Mouse (Mus musculus): ENCODE results near the gene Olfr1257. TPM values are rescaled to one million over a fixed set of nuclear protein-coding genes. Genes with fewer than 3 reads are reported as not detected.

Olfr1257 gene
- total RNA-seq (2023): not detected in 2 replicates

GRCm38 (mm10) chr2:89878137-89878536 is at the start of gene Olfr1257:
Gene Olfr1257, plus strand, starts transcription at chr2:89878437.

DNA sequence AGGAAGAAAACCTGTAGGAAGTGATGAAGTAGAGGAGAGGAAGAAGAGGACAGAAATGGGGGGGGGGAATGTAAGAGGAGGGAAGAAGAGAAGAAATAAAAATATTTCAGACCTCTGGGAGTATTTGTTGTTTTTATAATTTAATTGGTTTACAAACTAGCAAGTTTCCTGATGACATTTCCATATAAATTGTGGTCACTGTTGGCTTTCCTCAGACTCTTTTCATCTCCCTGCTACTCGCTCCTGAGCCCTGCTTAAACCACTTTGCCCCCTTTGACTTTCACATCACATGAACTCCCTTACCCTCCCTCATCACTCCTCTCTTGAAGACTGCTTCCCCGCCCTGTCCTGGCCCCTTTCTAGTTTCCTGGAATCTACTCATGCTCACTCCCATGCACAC is 36.8 kb upstream of the Olfr1257 start, which contains the start of gene Olfr1256:
Olfr1256 (minus strand) TSS at position 101 of the 400 bp plus-strand sequence.

GRCm38 (mm10) chr2:89848105-89848504 is 30.1 kb upstream of the Olfr1257 start, which contains the start of gene Olfr48:
Gene Olfr48, minus strand, starts transcription at chr2:89848205.

GRCm38 (mm10) chr2:89927009-89927408 is 48.8 kb downstream of the Olfr1257 start, which contains the start of gene Olfr1258:
Gene Olfr1258, plus strand, starts transcription at chr2:89927309.

Other genes with a start within 250 kb of the Olfr1257 start
- not detected in 2 replicates for gene Olfr1249, start 243.5 kb upstream of the Olfr1257 start, total RNA-seq (2023)
- not detected in 2 replicates for gene Olfr1250, start 217.0 kb upstream of the Olfr1257 start, total RNA-seq (2023)
- gene Olfr1251, start 206.5 kb upstream of the Olfr1257 start, total RNA-seq (2023): not detected in 2 replicates
- not detected in 2 replicates for gene Olfr1252, start 153.4 kb upstream of the Olfr1257 start, total RNA-seq (2023)
- gene Olfr1253, start 121.3 kb upstream of the Olfr1257 start, total RNA-seq (2023): not detected in 2 replicates
- gene Olfr1254, start 84.8 kb upstream of the Olfr1257 start, total RNA-seq (2023): not detected in 2 replicates
- gene Olfr1255, start 66.4 kb upstream of the Olfr1257 start, total RNA-seq (2023): not detected in 2 replicates
- gene Olfr1256, start 36.9 kb upstream of the Olfr1257 start, total RNA-seq (2023): not detected in 2 replicates
- gene Olfr48, start 30.2 kb upstream of the Olfr1257 start, total RNA-seq (2023): not detected in 2 replicates
- not detected in 2 replicates for gene Olfr1258, start 48.9 kb downstream of the Olfr1257 start, total RNA-seq (2023)
- gene Olfr1259, start 70.2 kb downstream of the Olfr1257 start, total RNA-seq (2023): not detected in 2 replicates
- not detected in 2 replicates for gene Olfr1260, start 95.9 kb downstream of the Olfr1257 start, total RNA-seq (2023)
- gene Olfr1261, start 112.8 kb downstream of the Olfr1257 start, total RNA-seq (2023): not detected in 2 replicates
- gene Olfr1262, start 121.7 kb downstream of the Olfr1257 start, total RNA-seq (2023): not detected in 2 replicates
- gene Olfr1263, start 133.7 kb downstream of the Olfr1257 start, total RNA-seq (2023): not detected in 2 replicates
- gene Olfr1264, start 147.1 kb downstream of the Olfr1257 start, total RNA-seq (2023): not detected in 2 replicates
- not detected in 2 replicates for gene Olfr1265, start 156.9 kb downstream of the Olfr1257 start, total RNA-seq (2023)
- not detected in 2 replicates for gene Olfr140, start 185.2 kb downstream of the Olfr1257 start, total RNA-seq (2023)
- not detected in 2 replicates for gene Olfr1269, start 243.0 kb downstream of the Olfr1257 start, total RNA-seq (2023)